Mouse (Mus musculus) testis, adult 2 months (tissue): ENCODE measurements around the gene Chka.

ENCODE experiments used
- CTCF ChIP-seq: fragments of 200-500 bp; IDR thresholded peaks from 2 replicates; pipeline ENCODE4 v1.5.1; 2012; ENCODE audit warnings: low read depth, mild to moderate bottlenecking, inconsistent platforms, low read length, moderate library complexity; ENCODE audit not compliant: control insufficient read depth, insufficient read depth, insufficient replicate concordance
- POLR2A ChIP-seq: fragments of 200-500 bp; IDR thresholded peaks from 2 replicates; pipeline ENCODE4 v1.6.1; 2012; ENCODE audit warnings: low read depth, mild to moderate bottlenecking, inconsistent platforms, low read length, moderate library complexity; ENCODE audit not compliant: control insufficient read depth

DNA sequence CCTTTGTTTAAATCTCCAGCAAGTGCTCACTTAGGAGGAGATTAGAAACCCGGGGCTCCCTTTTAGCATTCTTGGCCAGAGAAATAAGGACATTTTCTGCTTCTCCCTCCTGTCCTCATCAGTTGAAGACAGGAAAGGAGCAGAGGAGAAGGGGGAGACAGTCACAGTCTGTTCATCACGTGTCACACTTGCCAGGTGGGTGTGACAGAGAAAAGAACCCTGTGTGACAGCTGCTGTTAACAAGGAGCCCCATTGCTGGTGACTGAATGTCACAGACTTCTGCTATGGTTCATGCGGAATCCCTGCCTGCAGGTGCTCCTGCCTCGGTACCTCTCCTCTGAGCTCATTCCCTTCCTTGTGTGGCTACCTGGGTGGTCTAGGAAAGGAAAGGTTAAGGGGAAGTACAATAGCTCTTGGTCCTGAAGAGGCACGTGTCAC, 11.3 kb upstream of the Chka start:
- TF ChIP-seq CTCF (no peak), POLR2A (no peak)
